Mouse (Mus musculus): Measurements from ENCODE around the gene Dnajc4.

GRCm38 (mm10) chr19:6985300-6985699 lies 7.1 kb downstream of the Dnajc4 start:
- TF ChIP-seq CTCF (IDR thresholded peaks at IDR 0.05) (no peak), POLR2A (IDR thresholded peaks at IDR 0.05; ENCODE audit: insufficient read depth, low read depth, low read length) (no peak), EP300 (IDR thresholded peaks at IDR 0.05; ENCODE audit: insufficient read depth, low read depth, low read length) (no peak)
